Mouse (Mus musculus) embryonic facial prominence, embryonic 15.5 days (tissue): ENCODE data around the gene Olfr644. TPM values are rescaled to one million over a fixed set of nuclear protein-coding genes. Genes with fewer than 3 reads are reported as not detected.

Experiments used
- ATAC-seq: fragments of 200-750 bp; cut with Nextera tagmentation; 2 replicates; pipeline ENCODE4 v1.8.0; 2017; ENCODE audit warnings: low read depth, moderate TSS enrichment; ENCODE audit not compliant: insufficient number of reproducible peaks, low FRiP score, low TSS enrichment
- H3K27ac ChIP-seq: fragments of 300-500 bp; sonication (generic); replicated peaks from 2 replicates; pipeline ENCODE4 v1.5.1; 2015; ENCODE audit warnings: mild to moderate bottlenecking, inconsistent platforms
- H3K27me3 ChIP-seq: fragments of 300-500 bp; sonication (generic); 2 replicates; pipeline ENCODE4 v1.6.1; 2015; ENCODE audit warnings: inconsistent platforms
- H3K36me3 ChIP-seq: fragments of 300-500 bp; sonication (generic); 2 replicates; pipeline ENCODE4 v1.6.1; 2015; ENCODE audit warnings: mild to moderate bottlenecking, inconsistent platforms
- H3K4me1 ChIP-seq: fragments of 300-500 bp; sonication (generic); 2 replicates; pipeline ENCODE4 v1.6.1; 2015; ENCODE audit warnings: inconsistent platforms
- H3K4me2 ChIP-seq: fragments of 300-500 bp; sonication (generic); replicated peaks from 2 replicates; pipeline ENCODE4 v1.6.1; 2015; ENCODE audit warnings: mild to moderate bottlenecking, inconsistent platforms
- H3K4me3 ChIP-seq: fragments of 300-500 bp; sonication (generic); replicated peaks from 2 replicates; pipeline ENCODE4 v1.5.1; 2015; ENCODE audit warnings: mild to moderate bottlenecking, inconsistent platforms
- H3K9ac ChIP-seq: fragments of 300-500 bp; sonication (generic); 2 replicates; pipeline ENCODE4 v1.6.1; 2015; ENCODE audit warnings: inconsistent platforms
- H3K9me3 ChIP-seq: fragments of 300-500 bp; sonication (generic); replicated peaks from 2 replicates; pipeline ENCODE4 v1.6.1; 2016; ENCODE audit warnings: inconsistent platforms
- WGBS: fragments of 180-500 bp; shearing (Covaris S2); methylation state at CpG from one replicate; pipeline ENCODE4 v1.1.7; 2015; 5-methylcytosine and 5-hydroxymethylcytosine counted together
- polyA plus RNA-seq: library from polyadenylated mRNA; unstranded; fragments of >200 nt; fragmentation: Nextera tagmentation; extraction: Ambion mirVana; gene quantifications from 2 replicates; pipeline ENCODE4 v1.2.1, GENCODE M21; 2015

The Olfr644 gene
- polyA plus RNA-seq, 1 experiment from 2014 or later: 0.13 TPM

- no peaks in the 10 kb centered on the region for H3K36me3 ChIP-seq
- no peak for ATAC-seq
- H3K9ac ChIP-seq: no peak overlapping the region
- no peaks in the 10 kb centered on the region for H3K9me3 ChIP-seq
- H3K4me2 ChIP-seq: no peak overlapping the region
- H3K4me3 ChIP-seq: no peak overlapping the region
- H3K27me3 ChIP-seq: no peaks in the 10 kb centered on the region
- H3K27ac ChIP-seq: no peak overlapping the region
- WGBS: 86% methylated on average over 1 of the region's 1 CpGs
- H3K4me1 ChIP-seq: no peaks in the 10 kb centered on the region
Observed at GRCm38 (mm10) chr7:104018953-104019352, 52.7 kb downstream of the Olfr644 start.

DNA sequence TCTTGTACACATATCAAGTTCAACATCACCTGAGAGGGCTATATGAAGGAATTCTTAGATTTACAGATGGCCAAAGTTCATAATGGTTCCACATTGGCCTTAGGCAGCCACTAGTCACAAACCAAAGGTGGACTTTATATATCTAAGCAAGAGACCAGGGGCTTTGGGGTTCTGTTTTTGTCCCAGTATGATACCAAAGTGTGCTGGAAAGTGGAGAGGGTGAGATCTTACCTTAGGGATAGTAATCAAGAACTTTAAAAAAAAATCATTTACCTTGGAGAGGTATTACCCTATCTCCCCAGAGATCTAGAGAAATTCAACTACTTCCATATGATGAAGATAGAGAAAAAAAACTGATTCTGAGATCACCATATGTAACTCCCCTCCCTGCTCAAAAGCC, 54.5 kb downstream of the Olfr644 start, which contains the start of gene Olfr639:
TSS of gene Olfr639 (minus strand) at position 101 of the 400 bp plus-strand sequence.
- no peak within 1 kb of the TSS for H3K9ac ChIP-seq
- no peak within 1 kb of the TSS for H3K4me3 ChIP-seq
- ATAC-seq: no peak
- no peaks in the 10 kb centered on the region for H3K4me1 ChIP-seq
- H3K27ac ChIP-seq: no peak within 1 kb of the TSS
- H3K36me3 ChIP-seq: no peaks in the 10 kb centered on the region
- H3K27me3 ChIP-seq: no peaks in the 10 kb centered on the region
- no peak within 1 kb of the TSS for H3K4me2 ChIP-seq
- no peaks in the 10 kb centered on the region for H3K9me3 ChIP-seq

Other genes starting within 250 kb of the Olfr644 start
- gene Hbb-bs, start 243.8 kb downstream of the Olfr644 start, polyA plus RNA-seq: 7,493 and 10,028 TPM in 2 replicates
- not detected in 2 replicates for gene Hbb-bh2, start 231.3 kb downstream of the Olfr644 start, polyA plus RNA-seq
- 3.0 and 4.7 TPM in 2 replicates for gene Hbb-bh1, start 228.7 kb downstream of the Olfr644 start, polyA plus RNA-seq
- gene Hbb-y, start 218.7 kb downstream of the Olfr644 start, polyA plus RNA-seq: 296 and 441 TPM in 2 replicates
- gene Olfr66, start 185.6 kb downstream of the Olfr644 start, polyA plus RNA-seq: not detected in 2 replicates
- 0.04 and 0.11 TPM in 2 replicates for gene Olfr64, start 177.4 kb downstream of the Olfr644 start, polyA plus RNA-seq
- 0.34 and 0.51 TPM in 2 replicates for gene Olfr65, start 168.4 kb downstream of the Olfr644 start, polyA plus RNA-seq
- not detected in 2 replicates for gene Olfr631, start 143.0 kb downstream of the Olfr644 start, polyA plus RNA-seq
- gene Olfr632, start 137.5 kb downstream of the Olfr644 start, polyA plus RNA-seq: not detected in 2 replicates
- not detected in 2 replicates for gene Olfr633, start 127.4 kb downstream of the Olfr644 start, polyA plus RNA-seq
- 0.07 TPM in 2 replicates for gene Olfr635, start 100.7 kb downstream of the Olfr644 start, polyA plus RNA-seq
- not detected in 2 replicates for gene Olfr638, start 73.1 kb downstream of the Olfr644 start, polyA plus RNA-seq
- gene Olfr639, start 54.6 kb downstream of the Olfr644 start, polyA plus RNA-seq: 0.05 TPM in 2 replicates
- 0.45 and 0.84 TPM in 2 replicates for gene Olfr640, start 46.3 kb downstream of the Olfr644 start, polyA plus RNA-seq
- gene Olfr641, start 36.4 kb downstream of the Olfr644 start, polyA plus RNA-seq: 0.12 and 0.23 TPM in 2 replicates
- gene Olfr642, start 19.2 kb downstream of the Olfr644 start, polyA plus RNA-seq: 0.08 TPM in 1 of 2 replicates, not detected in the other
- 0.03 and 0.12 TPM in 2 replicates for gene 4930516K23Rik, start 10.4 kb downstream of the Olfr644 start, polyA plus RNA-seq
- 0.04 and 0.24 TPM in 2 replicates for gene Olfr645, start 13.6 kb upstream of the Olfr644 start, polyA plus RNA-seq
- gene Olfr646, start 33.0 kb upstream of the Olfr644 start, polyA plus RNA-seq: 0.22 TPM in 1 of 2 replicates, not detected in the other
- gene Ubqln5, start 58.0 kb upstream of the Olfr644 start, polyA plus RNA-seq: not detected in 2 replicates
- gene Olfr643, start 65.5 kb upstream of the Olfr644 start, polyA plus RNA-seq: not detected in 2 replicates
- 0.22 and 0.37 TPM in 2 replicates for gene Ubqln3, start 71.4 kb upstream of the Olfr644 start, polyA plus RNA-seq
- gene Ubqlnl, start 78.7 kb upstream of the Olfr644 start, polyA plus RNA-seq: 0.12 and 0.49 TPM in 2 replicates
- 20.1 and 24.2 TPM in 2 replicates for gene Olfm5, start 93.0 kb upstream of the Olfr644 start, polyA plus RNA-seq
- gene Olfr648, start 111.5 kb upstream of the Olfr644 start, polyA plus RNA-seq: 0.25 and 0.27 TPM in 2 replicates
- gene Olfr649, start 124.1 kb upstream of the Olfr644 start, polyA plus RNA-seq: not detected in 2 replicates
- gene Trim6, start 146.9 kb upstream of the Olfr644 start, polyA plus RNA-seq: 0.54 and 0.59 TPM in 2 replicates
- gene Trim34a, start 172.6 kb upstream of the Olfr644 start, polyA plus RNA-seq: 1.8 and 2.0 TPM in 2 replicates
- gene Trim5, start 216.2 kb upstream of the Olfr644 start, polyA plus RNA-seq: 0.40 and 0.41 TPM in 2 replicates
- gene Trim12a, start 243.6 kb upstream of the Olfr644 start, polyA plus RNA-seq: 7.3 and 8.0 TPM in 2 replicates